Mouse (Mus musculus) erythroblast, embryonic 14.5 days (primary cell): ENCODE measurements around the gene C1ra. TPM values are rescaled to one million over a fixed set of nuclear protein-coding genes. Genes with fewer than 3 reads are reported as not detected.
"Not testable (repeated sequence)": the region's sequence is repeated elsewhere in the genome, so short reads cannot be mapped to it uniquely, and the experiment has no call there.

Source experiments
- H3K27me3 ChIP-seq: 2 replicates; pipeline ENCODE4 v1.6.1; 2012; ENCODE audit warnings: inconsistent platforms; ENCODE audit not compliant: control insufficient read depth
- H3K36me3 ChIP-seq: 2 replicates; pipeline ENCODE4 v1.6.1; 2012; ENCODE audit warnings: mild to moderate bottlenecking, inconsistent platforms; ENCODE audit not compliant: control insufficient read depth
- H3K4me1 ChIP-seq: 2 replicates; pipeline ENCODE4 v1.6.1; 2012; ENCODE audit warnings: inconsistent platforms; ENCODE audit not compliant: control insufficient read depth
- H3K4me3 ChIP-seq: replicated peaks from 2 replicates; pipeline ENCODE3; 2012; ENCODE audit warnings: moderate library complexity, mild to moderate bottlenecking, inconsistent platforms
- H3K9me3 ChIP-seq: 2 replicates; pipeline ENCODE4 v1.6.1; 2012; ENCODE audit warnings: low read length, inconsistent platforms, mixed read lengths; ENCODE audit not compliant: control insufficient read depth
- GATA1 ChIP-seq: IDR thresholded peaks from 2 replicates; pipeline ENCODE4 v1.6.1; 2012; ENCODE audit warnings: low read length, inconsistent platforms, mixed read lengths
- TAL1 ChIP-seq: IDR thresholded peaks from 3 replicates; pipeline ENCODE4 v1.6.1; 2012; ENCODE audit warnings: low read length, inconsistent platforms, mixed read lengths
- polyA plus RNA-seq: library from polyadenylated mRNA; stranded (reverse); fragments of >175 nt; gene quantifications from 2 replicates; pipeline ENCODE4 v1.2.3, GENCODE M21; 2012

Gene C1ra
- polyA plus RNA-seq, 1 experiment, result 0.03 TPM

DNA sequence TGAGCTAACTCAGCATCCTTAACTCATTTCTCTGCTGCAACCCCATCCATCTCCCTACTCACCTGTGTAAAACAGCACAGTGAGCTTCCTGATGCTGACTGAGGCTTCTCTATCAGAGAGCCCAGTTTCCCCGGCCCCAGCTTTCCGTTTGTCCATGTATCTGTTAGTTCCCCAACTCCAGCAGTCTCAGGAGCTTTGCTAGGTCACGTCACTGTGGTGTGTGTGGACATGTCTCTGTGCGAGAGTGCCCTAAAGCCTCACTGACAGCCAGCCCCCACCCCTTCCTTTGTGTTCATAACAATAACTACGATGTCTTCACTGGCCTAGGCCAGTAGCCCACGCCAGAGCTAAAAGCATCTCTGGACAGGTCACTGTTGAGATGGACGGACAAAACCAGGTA, 36.0 kb upstream of the C1ra start:
- H3K4me3 ChIP-seq, result no peak overlapping the region
- no peaks in the 10 kb centered on the region for H3K27me3 ChIP-seq
- H3K36me3 ChIP-seq, result no peaks in the 10 kb centered on the region
- TF ChIP-seq GATA1 (no peak), TAL1 (no peak)
- H3K4me1 ChIP-seq, result peaks cover 52% of the 10 kb centered on the region
- no peaks in the 10 kb centered on the region for H3K9me3 ChIP-seq

DNA sequence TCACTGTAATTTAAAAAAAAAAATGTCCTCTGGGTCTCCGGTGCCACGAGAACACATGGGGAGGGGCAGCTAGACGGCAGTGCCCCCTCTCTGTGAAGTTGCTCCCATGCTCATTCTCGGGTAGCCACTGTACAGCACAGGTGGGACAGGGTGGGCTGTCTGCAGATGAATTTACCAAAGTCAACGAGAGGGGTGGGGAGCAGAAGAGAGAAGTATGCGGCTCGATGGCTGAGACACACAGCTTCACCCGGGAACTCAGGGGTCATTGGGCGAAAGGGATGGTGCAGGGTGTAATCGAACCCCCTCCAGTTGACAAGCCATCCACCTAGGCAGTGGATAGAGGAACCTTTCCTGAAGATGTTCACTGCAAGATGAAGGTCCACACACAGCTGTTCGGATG, 35.4 kb upstream of the C1ra start:
- no peak for TF ChIP-seq GATA1
- TF ChIP-seq TAL1, result no peak

DNA sequence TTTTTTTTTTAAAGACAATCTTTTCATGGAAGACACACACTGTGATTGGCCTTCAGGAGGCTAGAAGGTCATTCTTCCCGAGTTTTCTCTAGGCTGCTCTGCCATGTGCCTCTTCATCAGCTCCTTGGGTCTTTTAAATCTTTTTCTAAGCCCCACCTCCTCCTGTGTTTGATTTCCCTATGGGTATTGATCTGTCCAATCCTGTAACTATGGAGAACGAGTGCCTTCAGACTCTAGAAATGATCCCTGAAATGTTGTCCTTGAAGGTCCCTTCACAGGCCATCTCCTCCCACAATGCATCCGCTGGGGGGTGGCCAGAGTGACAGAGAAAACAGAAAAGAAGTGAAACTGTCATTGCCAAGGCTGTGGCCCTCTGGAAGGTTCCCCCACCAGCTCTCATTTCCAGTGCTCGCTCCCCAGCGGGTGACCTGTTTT, 35.0 kb upstream of the C1ra start:
- H3K27me3 ChIP-seq, result no peaks in the 10 kb centered on the region
- peaks cover 46% of the 10 kb centered on the region for H3K4me1 ChIP-seq
- TF ChIP-seq TAL1, result no peak
- no peak for TF ChIP-seq GATA1
- no peak overlapping the region for H3K4me3 ChIP-seq
- no peaks in the 10 kb centered on the region for H3K36me3 ChIP-seq
- no peaks in the 10 kb centered on the region for H3K9me3 ChIP-seq

More for the DNA sequence above, 35.4 kb upstream of the C1ra start:
- Histone ChIP-seq H3K9me3 (no peaks in the 10 kb centered on the region), H3K27me3 (no peaks in the 10 kb centered on the region), H3K36me3 (no peaks in the 10 kb centered on the region), H3K4me3 (no peak overlapping the region), H3K4me1 (peaks cover 48% of the 10 kb centered on the region)

DNA sequence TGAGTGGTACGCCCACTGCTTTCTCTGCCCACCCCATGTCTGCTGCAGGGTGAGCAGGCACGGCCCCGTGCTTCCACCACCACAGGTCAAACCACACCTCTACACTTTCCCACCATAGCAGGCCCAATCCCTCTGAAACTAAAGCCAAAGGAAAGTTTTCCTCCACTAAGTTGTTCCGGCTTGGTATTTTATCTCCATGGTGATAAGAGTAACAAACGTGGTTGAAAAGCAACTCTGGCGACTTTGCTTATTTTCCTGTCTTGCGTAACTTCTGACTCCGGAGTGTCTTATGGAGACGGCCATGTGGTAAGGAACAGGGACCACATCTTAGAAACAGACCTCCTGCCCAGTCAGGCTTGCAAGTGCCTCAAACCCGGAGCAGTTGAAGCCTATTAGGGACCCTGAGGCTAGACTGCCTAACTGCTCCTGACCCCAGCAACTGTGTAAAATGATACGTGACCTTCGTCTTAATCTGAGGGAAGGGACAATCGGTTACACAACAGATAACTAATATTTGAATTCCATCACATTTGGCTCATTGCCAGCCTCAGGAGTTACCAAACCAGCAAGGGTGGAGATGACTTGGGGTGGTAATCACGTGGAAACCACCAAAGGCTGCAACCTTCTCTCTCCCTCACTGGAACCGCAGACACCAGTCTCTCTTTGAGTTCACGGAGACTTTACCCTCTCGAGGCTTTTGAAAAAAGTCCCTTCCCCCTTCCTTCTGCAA, 34.1 kb upstream of the C1ra start:
- TF ChIP-seq GATA1, result no peak
- H3K9me3 ChIP-seq, result no peaks in the 10 kb centered on the region
- H3K4me3 ChIP-seq, result no peak overlapping the region
- H3K36me3 ChIP-seq, result no peaks in the 10 kb centered on the region
- H3K27me3 ChIP-seq, result no peaks in the 10 kb centered on the region
- H3K4me1 ChIP-seq, result peaks cover 37% of the 10 kb centered on the region

DNA sequence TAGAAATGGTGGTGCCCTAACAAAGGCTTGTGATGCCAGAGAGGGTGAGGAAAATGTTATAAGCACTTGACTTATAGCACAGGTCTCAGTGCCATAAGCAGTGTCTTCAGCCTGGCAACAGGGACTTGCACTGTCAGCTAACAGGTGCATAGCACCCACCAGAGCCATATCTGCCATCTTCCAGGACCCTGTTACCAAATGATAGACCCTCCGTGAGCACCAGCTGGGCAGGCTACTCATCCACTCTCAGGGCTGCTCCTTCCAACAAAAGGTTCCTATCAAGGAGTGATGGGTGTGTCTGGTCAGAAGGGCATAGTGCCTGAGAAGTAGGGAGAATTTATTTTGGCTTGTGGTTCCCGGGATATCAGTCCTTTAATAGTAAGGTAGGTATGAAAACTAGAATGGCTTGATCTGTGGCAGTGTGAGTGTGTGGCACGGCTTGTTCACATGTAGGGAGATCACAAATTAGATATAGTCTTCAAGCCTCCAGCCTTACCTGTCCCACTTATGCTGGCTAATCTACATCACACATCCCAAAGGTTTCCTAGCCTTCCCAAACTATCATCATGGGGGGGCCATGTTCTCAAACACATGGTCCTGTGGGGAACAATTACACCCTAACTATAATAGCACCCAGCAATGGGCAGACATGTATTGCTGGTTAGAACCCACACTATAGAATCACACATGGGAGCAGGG, 33.2 kb upstream of the C1ra start:
- Histone ChIP-seq H3K36me3 (no peaks in the 10 kb centered on the region), H3K4me3 (no peak overlapping the region), H3K9me3 (no peaks in the 10 kb centered on the region), H3K4me1 (peaks cover 31% of the 10 kb centered on the region), H3K27me3 (no peaks in the 10 kb centered on the region; the same call in 1 of the 2 replicates)
- TF ChIP-seq GATA1, result no peak
- TF ChIP-seq TAL1, result no peak

DNA sequence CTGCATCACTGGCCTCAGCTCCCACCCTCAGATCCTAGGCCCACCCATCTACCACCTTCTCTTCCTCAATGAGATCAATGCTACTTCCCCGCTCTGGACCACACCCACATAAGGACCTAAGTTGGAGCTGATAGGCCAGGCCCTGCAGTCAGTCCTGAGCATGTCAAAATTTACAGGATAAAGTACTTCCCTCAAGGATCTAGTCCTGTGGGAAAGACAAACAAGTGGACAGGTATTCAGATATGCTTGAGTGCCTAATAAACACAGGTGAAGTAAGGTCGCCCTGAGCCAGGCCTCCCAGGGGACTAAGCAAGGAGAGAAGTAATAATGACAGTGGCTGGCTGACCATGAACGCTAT, 32.7 kb upstream of the C1ra start:
- Histone ChIP-seq H3K9me3 (no peaks in the 10 kb centered on the region), H3K4me1 (peaks cover 26% of the 10 kb centered on the region), H3K27me3 (no peaks in the 10 kb centered on the region; the same call in 1 of the 2 replicates), H3K4me3 (no peak overlapping the region), H3K36me3 (no peaks in the 10 kb centered on the region)
- TF ChIP-seq GATA1, result no peak
- TF ChIP-seq TAL1, result no peak

DNA sequence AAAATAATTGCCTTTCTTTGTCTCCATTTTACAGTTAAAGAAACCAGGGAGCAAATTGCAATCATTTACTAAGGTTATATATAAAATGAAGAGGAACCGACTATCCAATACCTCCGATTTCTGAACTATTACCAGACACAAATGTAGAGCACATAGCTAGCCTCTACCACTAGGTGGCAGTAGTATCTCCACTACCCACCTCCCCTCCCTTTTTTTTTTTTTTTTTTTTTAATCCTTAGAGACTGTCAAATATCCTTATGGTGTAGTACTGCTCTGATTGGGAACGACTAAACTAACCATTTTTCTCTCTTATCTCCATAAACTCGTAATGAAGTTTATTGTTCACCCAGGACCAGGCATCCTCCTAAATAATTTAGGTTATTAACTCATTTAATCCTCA, 31.9 kb upstream of the C1ra start:
- Histone ChIP-seq H3K9me3 (no peaks in the 10 kb centered on the region), H3K4me3 (no peak overlapping the region), H3K36me3 (no peaks in the 10 kb centered on the region), H3K4me1 (peaks cover 24% of the 10 kb centered on the region), H3K27me3 (no peaks in the 10 kb centered on the region; the same call in 1 of the 2 replicates)
- TF ChIP-seq TAL1 (no peak), GATA1 (no peak)

DNA sequence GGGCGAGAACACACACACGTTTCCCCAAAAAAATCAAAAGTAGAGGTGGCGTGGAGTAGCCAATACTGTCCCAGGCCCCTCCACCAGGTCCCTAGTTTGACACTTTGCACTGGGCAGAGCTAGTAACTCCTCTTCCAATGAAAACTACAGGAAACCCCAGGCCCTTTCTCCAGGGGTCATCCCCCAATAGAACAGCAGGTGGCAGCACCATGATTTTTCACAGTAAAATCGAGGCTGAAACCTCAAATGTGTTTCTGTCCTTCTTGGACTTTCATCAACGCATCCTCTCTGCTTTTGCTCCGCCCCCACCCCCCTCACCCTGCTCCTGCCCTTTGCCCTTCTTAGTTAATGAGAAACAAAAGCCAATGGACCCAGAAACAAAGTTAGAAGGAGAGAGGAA, 30.6 kb upstream of the C1ra start:
- Histone ChIP-seq H3K4me3 (no peak overlapping the region), H3K27me3 (no peaks in the 10 kb centered on the region; the same call in 1 of the 2 replicates), H3K4me1 (peaks cover 24% of the 10 kb centered on the region), H3K36me3 (no peaks in the 10 kb centered on the region), H3K9me3 (no peaks in the 10 kb centered on the region)
- no peak for TF ChIP-seq TAL1
- no peak for TF ChIP-seq GATA1

DNA sequence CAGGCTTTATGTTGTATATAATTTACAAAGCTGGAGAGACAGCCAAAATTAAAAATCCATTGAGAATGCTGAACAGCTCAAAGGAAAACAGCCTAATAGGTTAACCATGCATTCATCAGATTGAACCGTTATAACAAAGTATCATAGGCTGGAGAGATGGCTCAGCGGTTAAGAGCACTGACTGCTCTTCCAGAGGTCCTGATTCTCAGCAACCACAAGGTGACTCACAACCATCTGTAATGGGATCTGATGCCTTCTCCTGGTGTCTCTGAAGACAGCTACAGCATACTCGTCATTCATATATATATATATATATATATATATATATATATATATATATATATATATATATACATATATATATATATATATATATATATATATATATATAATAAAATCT, 28.4 kb upstream of the C1ra start:
- peaks cover 12% of the 10 kb centered on the region for H3K4me1 ChIP-seq
- H3K27me3 ChIP-seq, H3K36me3 ChIP-seq, H3K9me3 ChIP-seq, H3K4me3 ChIP-seq: not testable (repeated sequence)
